Comparison of ENCODE assay signal across 22 mouse cellular contexts in the genomic region with DNA sequence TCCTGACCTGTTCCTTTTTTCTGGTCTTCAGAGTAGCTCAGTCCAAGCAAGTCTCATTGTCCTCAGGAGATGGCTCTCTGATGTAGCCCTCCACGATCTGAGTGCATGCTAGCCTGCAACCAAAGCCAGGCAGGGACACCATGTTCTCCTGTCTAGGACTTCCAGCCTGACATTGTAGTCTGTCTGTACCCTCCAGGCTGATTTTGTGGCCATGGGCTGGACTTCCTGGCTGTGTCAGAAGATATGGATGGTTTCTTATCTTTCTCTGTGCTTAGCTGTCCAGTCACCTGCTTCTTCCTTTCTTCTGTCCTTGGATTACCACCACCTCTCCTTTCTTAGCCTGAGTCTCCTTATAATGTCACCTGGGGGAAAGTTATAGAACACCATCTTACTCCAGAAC. TPM values are rescaled to one million over a fixed set of nuclear protein-coding genes. Genes with fewer than 3 reads are reported as not detected.
DNase-seq lines count a peak whose midpoint lies in the region; ATAC-seq and TF ChIP-seq lines count a peak whose summit lies in the region.
"Had no signal": no experiment of that assay in that cellular context is flagged by ENCODE, and none has a peak within 500 bp of the region (broad histone marks: within the 10 kb centered on the region; RNA-seq: fewer than 3 reads in every experiment).

No protein-coding gene starts in this region.

- H3K27ac ChIP-seq in forebrain, embryonic 11.5 days (ENCODE audit: low read depth, low read length) = no peak overlapping the region
- H3K27ac ChIP-seq in forebrain, embryonic 15.5 days (replicated peaks) = no peak overlapping the region
- H3K27ac ChIP-seq in stomach, postnatal 0 days (replicated peaks) = no peak overlapping the region
- H3K27ac ChIP-seq in hindbrain, postnatal 0 days = no peak overlapping the region
- H3K27ac ChIP-seq: embryonic facial prominence, embryonic 10.5 days; embryonic facial prominence, embryonic 12.5 days; forebrain, embryonic 12.5 days had no signal

- H3K4me2 ChIP-seq in forebrain, embryonic 11.5 days (ENCODE audit: low read depth, low read length, severe bottlenecking) = no peak overlapping the region
- no peak overlapping the region for H3K4me2 ChIP-seq in forebrain, embryonic 15.5 days (replicated peaks)
- no peak overlapping the region for H3K4me2 ChIP-seq in stomach, postnatal 0 days (replicated peaks; ENCODE audit: low read depth)
- no peak overlapping the region for H3K4me2 ChIP-seq in hindbrain, postnatal 0 days (ENCODE audit: low read depth, low read length)
- H3K4me2 ChIP-seq: embryonic facial prominence, embryonic 12.5 days; forebrain, embryonic 12.5 days had no signal

- H3K27me3 ChIP-seq in forebrain, embryonic 11.5 days (ENCODE audit: control insufficient read depth, insufficient read depth, low read length) = no peaks in the 10 kb centered on the region
- no peaks in the 10 kb centered on the region for H3K27me3 ChIP-seq in forebrain, embryonic 15.5 days
- H3K27me3 ChIP-seq in megakaryocyte, embryonic 14.5 days (replicated peaks) = no peaks in the 10 kb centered on the region
- H3K27me3 ChIP-seq in stomach, postnatal 0 days (ENCODE audit: control insufficient read depth, insufficient read depth, low read length) = no peaks in the 10 kb centered on the region
- no peaks in the 10 kb centered on the region for H3K27me3 ChIP-seq in hindbrain, postnatal 0 days (ENCODE audit: insufficient read depth, low read length)
- H3K27me3 ChIP-seq: embryonic facial prominence, embryonic 12.5 days; forebrain, embryonic 12.5 days; Patski had no signal

- peaks cover 13% of the 10 kb centered on the region; the same call in 1 of the 2 replicates for H3K9me3 ChIP-seq in forebrain, embryonic 11.5 days (ENCODE audit: control insufficient read depth, low read length)
- 0 out of 2 replicates have a peak, but pooled peaks cover 3% of the 10 kb centered on the region for H3K9me3 ChIP-seq in forebrain, embryonic 15.5 days
- peaks cover 7% of the 10 kb centered on the region for H3K9me3 ChIP-seq in megakaryocyte, embryonic 14.5 days
- no peaks in the 10 kb centered on the region for H3K9me3 ChIP-seq in stomach, postnatal 0 days (ENCODE audit: control insufficient read depth, low read length)
- peaks cover 7% of the 10 kb centered on the region; the same call in 1 of the 2 replicates for H3K9me3 ChIP-seq in hindbrain, postnatal 0 days (ENCODE audit: low read length)

- H3K4me1 ChIP-seq in forebrain, embryonic 11.5 days (replicated peaks; ENCODE audit: control insufficient read depth, insufficient read depth, low read length) = no peaks in the 10 kb centered on the region
- H3K4me1 ChIP-seq in forebrain, embryonic 15.5 days = no peaks in the 10 kb centered on the region
- H3K4me1 ChIP-seq in megakaryocyte, embryonic 14.5 days = peaks cover 43% of the 10 kb centered on the region
- no peaks in the 10 kb centered on the region for H3K4me1 ChIP-seq in stomach, postnatal 0 days (replicated peaks; ENCODE audit: control insufficient read depth, insufficient read depth)
- no peaks in the 10 kb centered on the region for H3K4me1 ChIP-seq in hindbrain, postnatal 0 days (ENCODE audit: insufficient read depth, low read length)
- H3K4me1 ChIP-seq: embryonic facial prominence, embryonic 10.5 days; embryonic facial prominence, embryonic 12.5 days; forebrain, embryonic 12.5 days had no signal

- DNase-seq in forebrain, embryonic 11.5 days (ENCODE audit: low spot score) = peak; percentile 45
- peak; percentile 60 for DNase-seq in 416B (ENCODE audit: low read depth)
- DNase-seq in stomach, postnatal 0 days (ENCODE audit: low spot score) = peak; percentile 9
- DNase-seq in hindbrain, postnatal 0 days (ENCODE audit: low spot score) = no peak
- DNase-seq: adrenal gland, adult 8-10 months; adrenal gland, postnatal 14 days; adrenal gland, postnatal 36 days; cerebellum, adult 11-12 months; cerebellum, adult 2 months; cerebellum, adult 9-10 months; cerebellum, postnatal 10 days; cerebellum, postnatal 25 days; forebrain, postnatal 0 days had no signal

- H3K9ac ChIP-seq in forebrain, embryonic 11.5 days (ENCODE audit: low read length) = no peak overlapping the region
- no peak overlapping the region for H3K9ac ChIP-seq in forebrain, embryonic 15.5 days (replicated peaks)
- no peak overlapping the region for H3K9ac ChIP-seq in stomach, postnatal 0 days (ENCODE audit: low read length)
- no peak overlapping the region for H3K9ac ChIP-seq in hindbrain, postnatal 0 days (replicated peaks; ENCODE audit: low read length)
- H3K9ac ChIP-seq: embryonic facial prominence, embryonic 12.5 days; forebrain, embryonic 12.5 days; forebrain, postnatal 0 days had no signal

- TF ChIP-seq CTCF in stomach, postnatal 0 days (IDR thresholded peaks at IDR 0.05; ENCODE audit: low read depth) = no peak
- TF ChIP-seq CTCF in hindbrain, postnatal 0 days (IDR thresholded peaks at IDR 0.05; ENCODE audit: low read depth) = no peak

- no peak overlapping the region for H3K4me3 ChIP-seq in forebrain, embryonic 11.5 days (ENCODE audit: low read depth, low read length)
- H3K4me3 ChIP-seq in forebrain, embryonic 15.5 days = no peak overlapping the region
- H3K4me3 ChIP-seq in megakaryocyte, embryonic 14.5 days (replicated peaks) = peak overlapping the region; percentile 75
- H3K4me3 ChIP-seq in stomach, postnatal 0 days (ENCODE audit: low read depth, low read length) = no peak overlapping the region
- no peak overlapping the region for H3K4me3 ChIP-seq in hindbrain, postnatal 0 days (ENCODE audit: low read length)
- H3K4me3 ChIP-seq: embryonic facial prominence, embryonic 10.5 days; embryonic facial prominence, embryonic 12.5 days; forebrain, embryonic 12.5 days had no signal

- TF ChIP-seq EP300 in stomach, postnatal 0 days (optimal IDR thresholded peaks at IDR 0.05) = no peak

- WGBS in forebrain, embryonic 11.5 days = 95% methylated on average over 1 of the region's 1 CpGs
- WGBS in forebrain, embryonic 15.5 days = 97% methylated on average over 1 of the region's 1 CpGs
- 100% methylated on average over 1 of the region's 1 CpGs for WGBS in stomach, postnatal 0 days
- WGBS in hindbrain, postnatal 0 days = 96% methylated on average over 1 of the region's 1 CpGs

- ATAC-seq in forebrain, embryonic 11.5 days (replicated peaks; ENCODE audit: low FRiP score) = no peak
- ATAC-seq in forebrain, embryonic 15.5 days (replicated peaks) = no peak
- ATAC-seq in megakaryocyte, adult 5-6 weeks (ENCODE audit: poor library complexity, severe bottlenecking) = no peak
- ATAC-seq in stomach, postnatal 0 days (ENCODE audit: low FRiP score, low TSS enrichment) = no peak
- no peak for ATAC-seq in hindbrain, postnatal 0 days
- ATAC-seq: activated CD4-positive, CD25-positive, alpha-beta regulatory T cell, adult 4 months; forebrain, embryonic 14.5 days; forebrain, postnatal 0 days; Patski had no signal

- H3K36me3 ChIP-seq in forebrain, embryonic 11.5 days (ENCODE audit: control insufficient read depth, insufficient read depth, low read length) = peaks cover 20% of the 10 kb centered on the region
- peaks cover 24% of the 10 kb centered on the region for H3K36me3 ChIP-seq in forebrain, embryonic 15.5 days
- H3K36me3 ChIP-seq in megakaryocyte, embryonic 14.5 days (replicated peaks; ENCODE audit: low read length) = peaks cover 27% of the 10 kb centered on the region
- no peaks in the 10 kb centered on the region for H3K36me3 ChIP-seq in stomach, postnatal 0 days (ENCODE audit: control insufficient read depth, insufficient read depth, low read length)
- no peaks in the 10 kb centered on the region for H3K36me3 ChIP-seq in hindbrain, postnatal 0 days (ENCODE audit: insufficient read depth, low read length)

RNA-seq across cellular contexts. Expression of a gene that starts 47.2 kb away (rescaled TPM):
- 37.5 and 38.9 TPM in 2 replicates for polyA plus RNA-seq in forebrain, embryonic 11.5 days (2014; fragmentation: Nextera tagmentation; extraction: Ambion mirVana)
- polyA plus RNA-seq in forebrain, embryonic 15.5 days (2015; fragmentation: Nextera tagmentation; extraction: Ambion mirVana) = 27.8 and 28.0 TPM in 2 replicates
- 0.50 TPM in 2 replicates for polyA plus RNA-seq in megakaryocyte, embryonic 14.5 days (2012; ENCODE audit: insufficient read depth, low replicate concordance)
- 12.4 and 13.9 TPM in 2 replicates for total RNA-seq in megakaryocyte, adult 5-6 weeks (2015)
- total RNA-seq in megakaryocyte, adult 5-6 weeks (2017) = 46.7 and 50.4 TPM in 2 replicates
- polyA plus RNA-seq in stomach, postnatal 0 days (2015; fragmentation: Nextera tagmentation; extraction: Ambion mirVana) = 14.7 and 15.5 TPM in 2 replicates
- total RNA-seq in hindbrain, postnatal 0 days (2014; rRNA removed) = 10.7 and 11.1 TPM in 2 replicates
- polyA plus RNA-seq in hindbrain, postnatal 0 days (2015; fragmentation: Nextera tagmentation; extraction: Ambion mirVana) = 18.9 and 19.5 TPM in 2 replicates

Comparison
In these comparisons a context has a peak if more than half of its experiments do, and no peak if none do; other contexts are left out.
1. RNA of a gene that starts 47.2 kb away (polyA plus RNA-seq): 37.5 to 38.9 TPM in forebrain, embryonic 11.5 days, 27.8 to 28.0 TPM in forebrain, embryonic 15.5 days, 18.9 to 19.5 TPM in hindbrain, postnatal 0 days and 14.7 to 15.5 TPM in stomach, postnatal 0 days; 0.50 TPM in megakaryocyte, embryonic 14.5 days; every median in the first group is over 10 times any median in the second.